Mouse (Mus musculus): ENCODE data around the gene Hist1h3c.

DNA sequence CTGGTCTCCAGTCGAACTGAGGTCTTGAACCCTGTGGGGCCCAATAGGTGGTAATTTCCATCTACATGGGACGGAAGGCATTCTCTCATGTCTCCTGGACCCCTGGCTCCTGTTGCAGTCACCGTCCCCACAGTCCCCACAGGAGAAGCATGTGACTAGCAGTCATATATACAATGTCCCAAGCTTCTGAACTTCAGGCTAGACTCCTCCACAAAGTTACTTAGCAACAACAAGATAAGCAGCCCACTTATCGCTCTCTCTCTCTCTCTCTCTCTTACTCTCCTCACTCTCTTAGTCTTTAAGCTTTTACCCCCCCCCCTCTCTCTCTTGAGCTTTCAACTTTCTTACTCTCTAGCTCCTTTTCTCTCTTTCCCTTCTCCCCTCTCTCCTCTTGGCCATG, 21.2 kb downstream of the Hist1h3c start:
- no peak for TF ChIP-seq CTCF (IDR thresholded peaks at IDR 0.05; ENCODE audit: extremely low read depth, insufficient read depth, insufficient read length, insufficient replicate concordance)
- no peak for TF ChIP-seq POLR2A (IDR thresholded peaks at IDR 0.05; ENCODE audit: low read depth, low read length)

Data from spleen, adult 2 months (tissue).